Mouse (Mus musculus): ENCODE results near the gene Lad1. TPM values are rescaled to one million over a fixed set of nuclear protein-coding genes. Genes with fewer than 3 reads are reported as not detected.

Lad1 gene
- total RNA-seq, 1 experiment from 2014 or later: not detected

DNA sequence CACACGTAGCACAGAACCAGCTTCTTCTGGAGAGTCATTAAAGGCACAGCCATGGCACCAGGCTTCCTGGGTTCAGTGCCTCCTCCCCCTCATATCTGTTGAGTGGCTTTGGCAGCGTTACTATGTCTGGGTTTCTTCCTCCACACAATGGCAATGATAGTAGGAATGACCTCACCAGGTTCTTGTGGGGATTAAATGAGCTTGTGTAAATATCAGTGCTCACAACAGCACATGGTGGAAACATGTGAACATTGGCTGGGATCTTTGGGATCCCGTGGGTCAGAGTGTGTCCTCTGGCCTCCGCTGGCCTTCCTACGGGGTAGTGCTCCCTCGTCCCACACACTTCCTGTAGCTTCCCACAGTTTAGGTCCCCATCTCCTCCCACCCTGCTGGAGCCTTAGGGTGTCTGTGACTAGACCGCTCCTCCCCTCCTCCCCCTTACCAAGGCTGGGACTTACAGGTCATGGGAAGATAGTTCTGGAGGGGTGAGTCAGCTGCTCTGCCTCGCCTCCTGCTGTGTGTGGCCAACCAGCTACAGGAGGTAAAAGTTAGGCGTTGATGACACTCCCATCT lies 43.7 kb downstream of the Lad1 start:
- ATAC-seq (replicated peaks; ENCODE audit: insufficient number of reproducible peaks, low FRiP score, low TSS enrichment, poor library complexity, severe bottlenecking): no peak

DNA sequence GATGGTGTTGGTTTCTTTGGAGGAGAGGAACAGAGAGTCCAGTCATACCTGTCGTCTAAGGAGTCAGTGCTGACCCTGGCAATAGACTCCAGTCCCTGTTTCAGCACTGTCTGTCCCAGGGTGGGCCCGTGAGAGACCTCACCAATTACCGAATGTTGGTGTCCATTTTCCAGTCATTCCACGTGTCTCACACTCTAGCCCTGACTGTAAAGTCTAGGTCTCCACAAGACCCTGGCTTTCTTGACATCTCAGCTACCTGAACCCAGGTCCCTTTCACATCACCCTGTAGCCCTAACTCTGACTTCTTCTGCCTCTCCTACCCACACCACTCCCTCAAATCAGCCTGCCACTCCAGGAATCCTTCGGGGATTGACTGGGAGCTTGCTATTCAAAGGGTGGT lies 44.2 kb downstream of the Lad1 start:
- no peak for ATAC-seq (replicated peaks; ENCODE audit: insufficient number of reproducible peaks, low FRiP score, low TSS enrichment, poor library complexity, severe bottlenecking)

DNA sequence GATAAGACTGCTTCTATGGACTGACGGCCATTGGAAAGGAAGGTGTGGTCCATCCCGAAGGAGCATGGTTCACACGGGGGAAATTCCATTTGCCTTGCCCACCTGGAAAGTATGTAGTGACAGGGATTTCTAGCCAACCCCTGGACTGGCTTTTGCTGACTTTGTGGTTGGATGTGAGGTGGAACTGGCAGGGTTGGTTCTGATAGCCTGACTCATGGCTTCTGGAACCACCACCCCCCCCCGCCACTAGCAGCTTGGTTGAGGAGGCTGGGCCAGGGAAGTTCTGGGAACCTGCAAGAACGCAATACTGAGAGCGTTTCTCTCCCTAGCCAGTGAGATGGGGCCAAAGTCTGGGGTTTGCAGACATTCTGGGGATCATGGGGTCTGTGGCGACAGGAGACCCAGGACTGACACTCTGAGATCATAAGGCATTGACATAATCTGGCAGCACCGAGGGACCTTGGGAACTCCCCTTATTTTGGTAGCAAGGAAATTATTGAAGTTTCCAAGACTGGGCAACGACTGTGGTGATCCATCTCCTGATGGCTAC lies 45.5 kb downstream of the Lad1 start:
- ATAC-seq (replicated peaks; ENCODE audit: insufficient number of reproducible peaks, low FRiP score, low TSS enrichment, poor library complexity, severe bottlenecking): no peak

DNA sequence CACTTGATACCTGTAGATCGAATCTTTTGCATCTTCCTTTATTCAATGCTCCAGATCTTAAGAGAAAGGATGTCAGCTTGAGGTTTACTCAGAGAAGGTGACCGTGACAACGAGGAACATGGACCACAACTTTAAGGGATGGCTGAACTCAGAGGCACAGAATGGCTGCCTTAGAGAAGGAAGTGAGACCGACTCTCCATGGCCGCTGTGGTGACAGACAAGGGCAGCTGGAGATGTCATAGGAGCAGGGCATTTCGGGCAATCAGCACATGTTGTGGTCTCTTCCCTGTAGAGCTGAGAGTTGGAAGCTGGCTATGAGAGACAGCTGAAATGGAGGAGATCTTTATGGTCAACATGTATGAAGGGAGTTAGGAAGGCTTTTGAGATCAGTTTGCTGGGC lies 46.4 kb downstream of the Lad1 start:
- no peak for ATAC-seq (replicated peaks; ENCODE audit: insufficient number of reproducible peaks, low FRiP score, low TSS enrichment, poor library complexity, severe bottlenecking)

DNA sequence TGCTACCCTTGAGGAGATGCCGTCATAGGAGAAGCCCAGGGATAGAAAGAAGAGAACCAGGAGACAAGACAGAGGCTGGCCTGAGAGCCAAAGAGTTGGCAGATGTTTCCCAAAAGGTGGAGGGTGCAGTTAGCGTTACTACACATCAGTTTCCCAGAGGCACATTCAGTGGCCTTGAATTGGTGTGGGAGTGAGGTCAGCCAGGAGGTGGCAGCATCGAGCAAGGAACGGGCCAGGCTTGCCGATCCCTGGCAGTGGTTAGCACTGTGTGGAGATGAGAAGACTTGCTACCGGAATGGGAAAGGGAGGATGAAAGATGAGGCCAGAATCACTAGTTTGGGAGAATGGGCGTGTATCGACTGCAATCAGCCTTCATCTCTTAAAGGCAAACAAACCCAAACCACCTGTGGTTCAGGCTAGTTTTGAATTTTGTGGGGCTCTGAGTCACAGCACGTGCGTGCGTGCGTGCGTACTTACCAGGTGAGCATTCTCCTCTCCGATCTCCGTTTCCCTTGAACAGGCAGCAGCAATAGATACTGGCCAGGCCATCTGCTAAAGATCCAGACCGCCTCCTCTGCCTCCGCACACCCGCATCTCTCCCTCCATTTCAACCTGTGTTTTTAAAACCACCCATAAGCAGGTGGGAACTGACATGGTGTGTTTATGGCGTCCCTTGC lies 47.3 kb downstream of the Lad1 start:
- ATAC-seq (replicated peaks; ENCODE audit: insufficient number of reproducible peaks, low FRiP score, low TSS enrichment, poor library complexity, severe bottlenecking): no peak

DNA sequence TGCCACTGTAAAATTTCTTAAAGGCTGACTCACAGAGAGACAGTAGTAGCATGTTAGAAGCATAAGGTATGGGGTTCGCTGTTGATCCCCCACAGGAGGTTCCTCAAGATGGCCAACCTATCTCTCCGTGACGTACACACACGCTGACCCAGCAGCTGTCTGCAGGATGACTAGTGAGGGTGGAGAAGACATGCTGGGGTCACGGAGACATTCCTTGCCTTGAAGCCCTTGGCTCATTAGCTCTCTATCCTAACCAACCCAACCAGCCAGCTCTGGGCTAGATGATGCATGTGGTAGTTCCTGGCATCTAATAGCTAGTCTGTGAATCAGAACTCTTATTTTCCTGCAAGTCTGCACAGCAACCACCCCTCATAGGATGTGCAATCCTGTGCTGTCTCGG lies 50.2 kb downstream of the Lad1 start:
- no peak for ATAC-seq (replicated peaks; ENCODE audit: insufficient number of reproducible peaks, low FRiP score, low TSS enrichment, poor library complexity, severe bottlenecking)

DNA sequence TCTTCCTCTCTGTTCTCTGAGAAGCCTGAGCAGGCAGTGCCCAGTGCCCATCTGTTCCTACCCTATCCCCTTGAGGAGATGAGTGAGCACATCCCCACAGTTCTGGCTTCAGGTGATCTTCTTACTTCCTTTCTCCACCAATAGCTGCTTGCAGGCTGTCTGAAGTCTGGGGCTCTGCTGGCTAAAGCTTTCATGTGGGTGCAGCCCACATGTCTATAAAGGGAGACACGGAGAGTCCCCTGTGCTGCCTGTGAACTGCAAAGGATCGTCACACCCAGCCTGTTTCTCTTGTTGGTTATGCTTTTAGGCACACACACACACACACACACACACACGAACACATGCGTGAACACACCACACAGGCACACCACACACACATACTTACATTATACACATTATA lies 54.6 kb downstream of the Lad1 start:
- no peak for ATAC-seq (replicated peaks; ENCODE audit: insufficient number of reproducible peaks, low FRiP score, low TSS enrichment, poor library complexity, severe bottlenecking)

DNA sequence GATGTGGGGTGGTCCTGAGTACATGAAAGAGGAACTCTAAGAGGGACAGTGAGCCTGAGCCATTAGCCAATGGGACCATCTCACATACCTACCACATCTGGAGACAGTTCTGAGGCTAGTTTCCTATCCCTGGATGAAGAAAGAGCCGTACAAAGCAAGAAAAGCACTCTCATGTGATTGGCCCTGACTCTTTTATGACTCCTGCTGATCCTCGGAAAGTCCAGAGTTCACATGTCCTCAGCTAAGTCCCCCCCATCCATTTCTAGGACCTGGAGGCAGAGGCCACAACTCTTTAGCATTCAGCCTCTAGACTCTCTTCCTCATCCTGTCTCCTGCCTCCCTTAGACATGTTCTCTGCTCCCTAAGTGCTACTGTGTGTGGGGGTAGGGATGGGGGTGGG lies 58.9 kb downstream of the Lad1 start:
- no peak for ATAC-seq (replicated peaks; ENCODE audit: insufficient number of reproducible peaks, low FRiP score, low TSS enrichment, poor library complexity, severe bottlenecking)

DNA sequence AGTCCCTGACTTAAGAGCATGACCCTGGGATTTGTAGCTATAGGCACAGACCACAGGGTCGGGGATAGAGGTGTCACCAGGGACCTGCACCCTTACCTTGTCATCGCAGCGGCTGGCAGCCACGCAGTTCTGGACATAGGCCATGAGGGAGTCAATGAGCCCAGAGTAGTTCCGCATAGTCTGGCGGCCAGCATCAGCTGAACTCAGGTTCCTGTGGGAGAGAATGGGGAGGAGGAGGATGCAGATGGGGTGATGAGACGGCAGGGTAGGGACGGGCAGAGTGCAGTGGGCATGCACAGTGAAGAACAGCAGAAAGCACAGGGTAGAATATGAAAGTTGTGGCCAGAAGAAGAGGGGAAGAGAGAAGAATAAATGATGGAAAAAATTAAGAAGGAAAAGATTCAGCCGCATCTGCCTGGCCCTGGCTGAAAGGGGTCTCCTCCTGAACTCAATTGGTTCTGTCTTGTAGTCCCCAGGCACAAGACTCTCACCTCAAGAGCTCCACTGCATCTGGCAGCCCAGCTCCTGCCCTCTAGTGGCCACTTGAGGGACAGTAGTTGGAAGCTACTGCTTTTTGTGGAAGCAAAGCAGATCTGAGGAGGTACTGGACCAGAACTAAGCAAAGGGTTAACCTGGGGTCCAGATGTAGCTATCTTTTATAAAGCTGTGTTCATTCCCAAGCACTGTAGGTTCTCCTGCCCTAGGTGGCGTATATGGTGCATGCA lies 64.1 kb downstream of the Lad1 start:
- no peak for ATAC-seq (replicated peaks; ENCODE audit: insufficient number of reproducible peaks, low FRiP score, low TSS enrichment, poor library complexity, severe bottlenecking)

Other genes starting within 250 kb of the Lad1 start
- gene Nav1, start 211.3 kb upstream of the Lad1 start, total RNA-seq (2017): 7.2 to 18.3 TPM (median 8.5 TPM) in 3 replicates
- 25.1 to 38.6 TPM (median 32.4 TPM) in 3 replicates for gene Csrp1, start 98.5 kb upstream of the Lad1 start, total RNA-seq (2017)
- gene Phlda3, start 52.5 kb upstream of the Lad1 start, total RNA-seq (2017): 0.39 to 7.4 TPM (median 1.4 TPM) in 3 replicates
- 0.97 to 3.4 TPM in 2 of 3 replicates, not detected in the other for gene Tnni1, start 39.2 kb upstream of the Lad1 start, total RNA-seq (2017)
- gene Tnnt2, start 17.8 kb downstream of the Lad1 start, total RNA-seq (2017): not detected in 3 replicates
- not detected in 3 replicates for gene Pkp1, start 100.6 kb downstream of the Lad1 start, total RNA-seq (2017)
- not detected in 3 replicates for gene Igfn1, start 187.7 kb downstream of the Lad1 start, total RNA-seq (2017)
- gene Tmem9, start 189.6 kb downstream of the Lad1 start, total RNA-seq (2017): 1.6 to 7.8 TPM (median 2.7 TPM) in 3 replicates
- not detected in 3 replicates for gene Ascl5, start 232.2 kb downstream of the Lad1 start, total RNA-seq (2017)
- gene Cacna1s, start 234.2 kb downstream of the Lad1 start, total RNA-seq (2017): 0.64 to 1.6 TPM (median 1.1 TPM) in 3 replicates

All from monocyte, adult 5-6 weeks (primary cell).